Mouse (Mus musculus) cerebellum, adult 2 months (tissue): ENCODE measurements around the gene Ccdc115. TPM values are rescaled to one million over a fixed set of nuclear protein-coding genes. Genes with fewer than 3 reads are reported as not detected.

Experiments used
- DNase-seq, 2 experiments: peaks; one replicate each; pipeline ENCODE4 v3.0.0; 2021
- H3K27ac ChIP-seq: fragments of 200-500 bp; 2 replicates; pipeline ENCODE4 v1.5.1; 2012; ENCODE audit warnings: low read length, control low read depth, inconsistent platforms; ENCODE audit not compliant: insufficient read depth
- H3K27me3 ChIP-seq: fragments of 200-500 bp; 2 replicates; pipeline ENCODE4 v1.6.1; 2012; ENCODE audit warnings: inconsistent platforms, mild to moderate bottlenecking, low read length, moderate library complexity; ENCODE audit not compliant: control insufficient read depth, insufficient read depth
- H3K4me1 ChIP-seq: fragments of 200-500 bp; 2 replicates; pipeline ENCODE4 v1.6.1; 2011; ENCODE audit warnings: low read length; ENCODE audit not compliant: control insufficient read depth, insufficient read depth
- H3K4me3 ChIP-seq: fragments of 200-500 bp; replicated peaks from 2 replicates; pipeline ENCODE3; 2011; ENCODE audit warnings: mild to moderate bottlenecking, low read depth, low read length, control low read depth; ENCODE audit not compliant: insufficient read depth
- CTCF ChIP-seq: fragments of 200-500 bp; IDR thresholded peaks from 2 replicates; pipeline ENCODE4 v1.5.1; 2011; ENCODE audit warnings: low read depth, mild to moderate bottlenecking, control low read depth, low read length, moderate library complexity, borderline replicate concordance; ENCODE audit not compliant: insufficient read depth
- POLR2A ChIP-seq: fragments of 200-500 bp; IDR thresholded peaks from 2 replicates; pipeline ENCODE4 v1.6.1; 2011; ENCODE audit warnings: low read length, control low read depth, borderline replicate concordance; ENCODE audit not compliant: insufficient read depth
- WGBS: fragments of 180-500 bp; shearing (Covaris S2); methylation state at CpG from one replicate; pipeline ENCODE4 v1.1.7; 2018; 5-methylcytosine and 5-hydroxymethylcytosine counted together
- polyA plus RNA-seq: library from polyadenylated mRNA; depleted of rRNA; stranded (reverse); fragments of >200 nt; gene quantifications from 2 replicates; pipeline ENCODE4 v1.2.3, GENCODE M21; 2012; rRNA removed

Gene Ccdc115
- 30.5 and 31.5 TPM in 2 replicates for polyA plus RNA-seq

GRCm38 (mm10) chr1:34439215-34439960 lies at the start of gene Ccdc115, which contains the start of gene Imp4:
Ccdc115 (minus strand) TSS chr1:34439672.
Imp4 (plus strand) TSS chr1:34439851.
- under 1% methylated on average over 48 of the region's 48 CpGs for WGBS
- TF ChIP-seq CTCF (no peak), POLR2A (peak; percentile 81)
- peak; percentile 95 to 97 for DNase-seq
- Histone ChIP-seq H3K27ac (peak within 1 kb of the TSS; percentile 86), H3K4me3 (peak within 1 kb of the TSS; percentile 95), H3K4me1 (peaks cover 2% of the 10 kb centered on the region; the same call in 1 of the 2 replicates), H3K27me3 (no peaks in the 10 kb centered on the region)

GRCm38 (mm10) chr1:34487383-34487782 lies 47.9 kb upstream of the Ccdc115 start:
- 0 out of 2 replicates have a peak, but pooled peaks cover 3% of the 10 kb centered on the region for H3K4me1 ChIP-seq
- H3K27me3 ChIP-seq: no peaks in the 10 kb centered on the region
- H3K27ac ChIP-seq: no peak overlapping the region
- WGBS: 93% methylated on average over 3 of the region's 3 CpGs
- DNase-seq: no peak
- no peak for TF ChIP-seq CTCF
- no peak for TF ChIP-seq POLR2A
- H3K4me3 ChIP-seq: no peak overlapping the region

- Histone ChIP-seq H3K27ac (no peak overlapping the region), H3K4me3 (peak overlapping the region; percentile 54), H3K4me1 (0 out of 2 replicates have a peak, but pooled peaks cover 3% of the 10 kb centered on the region), H3K27me3 (no peaks in the 10 kb centered on the region)
- DNase-seq: peak; percentile 82 to 83
- 10% methylated on average over 25 of the region's 25 CpGs for WGBS
- peak; percentile 93 for TF ChIP-seq CTCF
- no peak; the same call in 1 of the 2 replicates for TF ChIP-seq POLR2A
Observed at GRCm38 (mm10) chr1:34485461-34486188, 46.2 kb upstream of the Ccdc115 start.

DNA sequence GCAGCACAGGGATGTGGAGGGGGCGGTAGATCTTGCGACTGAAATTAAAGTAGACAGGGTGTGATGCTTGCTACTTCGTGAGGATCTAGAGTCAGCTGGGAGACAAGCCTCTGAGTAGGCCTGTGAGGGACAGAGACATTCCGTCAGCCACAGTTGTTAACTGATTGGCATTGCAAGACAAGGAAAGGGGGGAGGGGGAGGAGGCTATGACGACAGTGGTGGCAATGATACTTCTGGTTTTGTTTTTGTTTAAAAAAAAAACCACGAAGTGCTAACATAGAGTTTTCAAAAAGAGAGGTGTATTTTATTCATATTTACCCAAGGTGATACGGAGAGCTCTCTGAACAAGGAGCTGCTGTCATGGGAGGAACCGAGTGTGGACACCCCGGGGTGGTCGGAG lies 45.0 kb upstream of the Ccdc115 start:
- TF ChIP-seq POLR2A: no peak
- TF ChIP-seq CTCF: no peak
- 88% methylated on average over 10 of the region's 10 CpGs for WGBS
- Histone ChIP-seq H3K4me3 (no peak overlapping the region), H3K4me1 (0 out of 2 replicates have a peak, but pooled peaks cover 3% of the 10 kb centered on the region), H3K27me3 (no peaks in the 10 kb centered on the region), H3K27ac (no peak overlapping the region)
- DNase-seq: no peak

GRCm38 (mm10) chr1:34481920-34482669 lies 42.6 kb upstream of the Ccdc115 start:
- H3K27me3 ChIP-seq: no peaks in the 10 kb centered on the region
- no peak for DNase-seq
- no peak overlapping the region for H3K4me3 ChIP-seq
- TF ChIP-seq CTCF (no peak), POLR2A (no peak)
- 0 out of 2 replicates have a peak, but pooled peaks cover 3% of the 10 kb centered on the region for H3K4me1 ChIP-seq
- no peak overlapping the region for H3K27ac ChIP-seq
- 76% methylated on average over 5 of the region's 5 CpGs for WGBS

DNA sequence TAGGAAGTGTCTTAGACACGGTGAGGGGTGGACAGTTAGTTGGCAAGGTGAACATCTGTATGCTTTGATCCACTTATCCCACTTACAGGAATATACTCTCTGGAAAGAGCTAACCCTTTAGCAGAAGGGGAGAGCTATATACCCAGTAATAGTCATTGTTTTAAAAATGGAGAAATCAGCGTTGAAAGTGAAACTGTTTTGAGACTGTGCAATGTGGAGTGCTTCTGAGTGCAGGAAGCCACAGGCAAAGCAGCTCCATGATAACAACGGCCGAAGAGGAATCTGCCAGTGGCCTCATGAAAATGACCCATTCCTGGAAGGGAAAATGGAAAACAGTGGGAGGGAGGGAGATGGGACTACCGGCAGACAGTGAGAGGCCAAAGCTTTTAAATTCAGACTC lies 41.3 kb upstream of the Ccdc115 start:
- Histone ChIP-seq H3K27ac (no peak overlapping the region), H3K4me1 (0 out of 2 replicates have a peak, but pooled peaks cover 3% of the 10 kb centered on the region), H3K27me3 (no peaks in the 10 kb centered on the region), H3K4me3 (no peak overlapping the region)
- 75% methylated on average over 5 of the region's 5 CpGs for WGBS
- TF ChIP-seq POLR2A (no peak), CTCF (no peak)
- no peak for DNase-seq

GRCm38 (mm10) chr1:34478891-34479655 lies 39.6 kb upstream of the Ccdc115 start:
- no peak overlapping the region for H3K27ac ChIP-seq
- 65% methylated on average over 11 of the region's 11 CpGs for WGBS
- no peak for TF ChIP-seq CTCF
- H3K27me3 ChIP-seq: no peaks in the 10 kb centered on the region
- DNase-seq: no peak
- H3K4me3 ChIP-seq: no peak overlapping the region
- no peaks in the 10 kb centered on the region for H3K4me1 ChIP-seq
